Mouse (Mus musculus) kidney, adult 2 months (tissue): ENCODE measurements around the gene Snx9.

Source experiments
- CTCF ChIP-seq: fragments of 200-500 bp; conservative IDR thresholded peaks from 2 replicates; pipeline ENCODE4 v1.5.1; 2011; ENCODE audit warnings: low read depth, mild to moderate bottlenecking, control low read depth, low read length, moderate library complexity, mixed read lengths; ENCODE audit not compliant: insufficient read depth, insufficient read length
- POLR2A ChIP-seq: fragments of 200-500 bp; IDR thresholded peaks from one replicate; pipeline ENCODE4 v1.6.1; 2011; ENCODE audit warnings: low read depth, low read length, control low read depth

- no peak for TF ChIP-seq CTCF
- TF ChIP-seq POLR2A: no peak
These were observed 34.3 kb upstream of the Snx9 start for GRCm38 (mm10) chr17:5806823-5807222.
